Comparison of ENCODE assay signal across 8 mouse cellular contexts in the genomic region with DNA sequence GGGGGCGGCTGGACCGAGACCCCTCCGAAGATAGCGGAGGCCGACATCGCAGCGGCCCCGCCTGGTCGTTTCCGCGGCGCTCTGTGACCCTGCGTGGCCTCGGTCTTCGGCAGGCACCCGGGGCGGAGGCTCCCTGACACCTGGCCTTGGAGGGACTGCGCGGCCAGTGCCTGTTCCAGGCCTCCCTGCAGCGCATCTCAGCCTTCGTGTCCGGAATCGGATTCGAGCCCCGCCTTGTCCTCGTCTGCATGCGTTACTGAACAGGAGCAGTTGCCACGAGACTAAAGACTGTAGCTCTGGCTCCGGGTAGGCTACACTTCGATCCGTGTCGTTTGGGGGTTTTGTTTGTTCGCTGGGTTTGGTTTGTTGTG. TPM values are rescaled to one million over a fixed set of nuclear protein-coding genes. Genes with fewer than 3 reads are reported as not detected.
DNase-seq lines count a peak whose midpoint lies in the region; ATAC-seq lines count a peak whose summit lies in the region.

No protein-coding gene starts in this region.

- H3K36me3 ChIP-seq in lung, embryonic 15.5 days, result peaks cover 13% of the 10 kb centered on the region
- peaks cover 32% of the 10 kb centered on the region for H3K36me3 ChIP-seq in embryonic facial prominence, embryonic 14.5 days (ENCODE audit: control insufficient read depth, insufficient read depth, low read length)
- peaks cover 2% of the 10 kb centered on the region; the same call in 1 of the 2 replicates for H3K36me3 ChIP-seq in intestine, embryonic 16.5 days (ENCODE audit: control insufficient read depth, insufficient read depth, low read length)
- peaks cover 7% of the 10 kb centered on the region for H3K36me3 ChIP-seq in midbrain, embryonic 16.5 days (ENCODE audit: control insufficient read depth, insufficient read depth, low read length)

- peak overlapping the region; percentile 81 for H3K9ac ChIP-seq in lung, embryonic 15.5 days
- H3K9ac ChIP-seq in embryonic facial prominence, embryonic 14.5 days (ENCODE audit: low read depth, low read length), result peak overlapping the region; percentile 91
- peak overlapping the region; percentile 80 for H3K9ac ChIP-seq in intestine, embryonic 16.5 days (ENCODE audit: low read depth, low read length)
- peak overlapping the region; percentile 92 for H3K9ac ChIP-seq in midbrain, embryonic 16.5 days (ENCODE audit: low read depth, low read length)

- H3K27me3 ChIP-seq in lung, embryonic 15.5 days, result no peaks in the 10 kb centered on the region
- H3K27me3 ChIP-seq in embryonic facial prominence, embryonic 14.5 days (replicated peaks; ENCODE audit: control insufficient read depth, insufficient read depth, low read length), result no peaks in the 10 kb centered on the region
- H3K27me3 ChIP-seq in intestine, embryonic 16.5 days (replicated peaks; ENCODE audit: control insufficient read depth, insufficient read depth, low read length), result no peaks in the 10 kb centered on the region
- no peaks in the 10 kb centered on the region for H3K27me3 ChIP-seq in midbrain, embryonic 16.5 days (ENCODE audit: control insufficient read depth, insufficient read depth, low read depth, low read length)

- no peak overlapping the region for H3K27ac ChIP-seq in lung, embryonic 15.5 days
- peak overlapping the region; percentile 58; the same call in 1 of the 2 replicates for H3K27ac ChIP-seq in embryonic facial prominence, embryonic 14.5 days (replicated peaks; ENCODE audit: low read depth, low read length)
- no peak overlapping the region for H3K27ac ChIP-seq in intestine, embryonic 16.5 days (ENCODE audit: low read length)
- peak overlapping the region; percentile 79 for H3K27ac ChIP-seq in midbrain, embryonic 16.5 days (ENCODE audit: low read length)

- ATAC-seq in lung, embryonic 15.5 days (ENCODE audit: borderline replicate concordance, extremely low read depth, low FRiP score, low TSS enrichment), result no peak; the same call in 1 of the 2 replicates
- ATAC-seq in embryonic facial prominence, embryonic 14.5 days (ENCODE audit: low read depth), result peak; percentile 70; the same call in 1 of the 2 replicates
- ATAC-seq in intestine, embryonic 16.5 days, result peak; percentile 81
- ATAC-seq in midbrain, embryonic 16.5 days, result peak; percentile 69

- no peaks in the 10 kb centered on the region for H3K9me3 ChIP-seq in lung, embryonic 15.5 days
- no peaks in the 10 kb centered on the region for H3K9me3 ChIP-seq in embryonic facial prominence, embryonic 14.5 days (ENCODE audit: control insufficient read depth, low read length)
- no peaks in the 10 kb centered on the region for H3K9me3 ChIP-seq in intestine, embryonic 16.5 days (ENCODE audit: control insufficient read depth, low read length)
- H3K9me3 ChIP-seq in midbrain, embryonic 16.5 days (replicated peaks; ENCODE audit: control insufficient read depth, low read length, poor library complexity, severe bottlenecking), result no peaks in the 10 kb centered on the region

- peak overlapping the region; percentile 88 for H3K4me3 ChIP-seq in lung, embryonic 15.5 days
- H3K4me3 ChIP-seq in embryonic facial prominence, embryonic 14.5 days (ENCODE audit: low read depth, low read length), result peak overlapping the region; percentile 98
- H3K4me3 ChIP-seq in intestine, embryonic 16.5 days (ENCODE audit: low read length), result peak overlapping the region; percentile 91
- peak overlapping the region; percentile 98 for H3K4me3 ChIP-seq in midbrain, embryonic 16.5 days (ENCODE audit: low read depth, low read length)

- H3K4me2 ChIP-seq in lung, embryonic 15.5 days, result peak overlapping the region; percentile 72
- H3K4me2 ChIP-seq in embryonic facial prominence, embryonic 14.5 days (ENCODE audit: low read depth, low read length), result peak overlapping the region; percentile 90
- peak overlapping the region; percentile 74 for H3K4me2 ChIP-seq in intestine, embryonic 16.5 days (ENCODE audit: low read depth, low read length)
- peak overlapping the region; percentile 88 for H3K4me2 ChIP-seq in midbrain, embryonic 16.5 days (ENCODE audit: low read length)

- under 1% methylated on average over 33 of the region's 33 CpGs for WGBS in lung, embryonic 15.5 days
- WGBS in embryonic facial prominence, embryonic 14.5 days, result 2% methylated on average over 21 of the region's 33 CpGs
- WGBS in intestine, embryonic 16.5 days, result under 1% methylated on average over 30 of the region's 33 CpGs
- under 1% methylated on average over 18 of the region's 33 CpGs for WGBS in midbrain, embryonic 16.5 days

- DNase-seq in lung, adult 18-20 months, result no peak
- peak; percentile 26 for DNase-seq in embryonic facial prominence, embryonic 14.5 days (ENCODE audit: low spot score)
- no peak for DNase-seq in gastrocnemius, adult 8-10 months (ENCODE audit: low spot score in 2 of 2)
- no peak for DNase-seq in spleen, adult 12 weeks (ENCODE audit: low spot score)
- no peak for DNase-seq in layer of hippocampus, adult 9-10 months (ENCODE audit: low spot score)

- H3K4me1 ChIP-seq in lung, embryonic 15.5 days, result peaks cover 16% of the 10 kb centered on the region
- H3K4me1 ChIP-seq in embryonic facial prominence, embryonic 14.5 days (ENCODE audit: control insufficient read depth, insufficient read depth, low read length), result peaks cover 9% of the 10 kb centered on the region
- peaks cover 11% of the 10 kb centered on the region for H3K4me1 ChIP-seq in intestine, embryonic 16.5 days (ENCODE audit: control insufficient read depth, insufficient read depth, low read length)
- peaks cover 27% of the 10 kb centered on the region for H3K4me1 ChIP-seq in midbrain, embryonic 16.5 days (ENCODE audit: control insufficient read depth, insufficient read depth, low read length)

RNA-seq across cellular contexts. Expression of gene Cep104, which starts 0.3 kb away (rescaled TPM):
- polyA plus RNA-seq in lung, embryonic 15.5 days (2015; fragmentation: Nextera tagmentation; extraction: Ambion mirVana), result 16.8 and 18.0 TPM in 2 replicates
- 14.2 and 15.2 TPM in 2 replicates for polyA plus RNA-seq in embryonic facial prominence, embryonic 14.5 days (2014; fragmentation: Nextera tagmentation; extraction: Ambion mirVana)
- 9.3 and 10.6 TPM in 2 replicates for polyA plus RNA-seq in intestine, embryonic 16.5 days (2015; fragmentation: Nextera tagmentation; extraction: Ambion mirVana)
- 16.9 and 17.6 TPM in 2 replicates for polyA plus RNA-seq in midbrain, embryonic 16.5 days (2015; fragmentation: Nextera tagmentation; extraction: Ambion mirVana)
- total RNA-seq in gastrocnemius, adult 8-10 months (2022), result 10 to 100 TPM; 28.2 to 34.0 (median 28.5) TPM

RNA-seq across cellular contexts. Expression of gene Dffb, which starts 0.4 kb away (rescaled TPM):
- 12.2 and 12.4 TPM in 2 replicates for polyA plus RNA-seq in lung, embryonic 15.5 days (2015; fragmentation: Nextera tagmentation; extraction: Ambion mirVana)
- 7.3 and 10.1 TPM in 2 replicates for polyA plus RNA-seq in embryonic facial prominence, embryonic 14.5 days (2014; fragmentation: Nextera tagmentation; extraction: Ambion mirVana)
- 14.6 and 18.6 TPM in 2 replicates for polyA plus RNA-seq in intestine, embryonic 16.5 days (2015; fragmentation: Nextera tagmentation; extraction: Ambion mirVana)
- 10.3 and 11.5 TPM in 2 replicates for polyA plus RNA-seq in midbrain, embryonic 16.5 days (2015; fragmentation: Nextera tagmentation; extraction: Ambion mirVana)
- 1 to 10 TPM in 2 of 4 experiments, under 1 TPM in 2; 0.83 to 2.2 (median 1.1) TPM for total RNA-seq in gastrocnemius, adult 8-10 months (2022)

RNA-seq across cellular contexts. Expression of gene A430005L14Rik, which starts 18.2 kb away (rescaled TPM):
- polyA plus RNA-seq in lung, embryonic 15.5 days (2015; fragmentation: Nextera tagmentation; extraction: Ambion mirVana), result 84.1 and 90.0 TPM in 2 replicates
- polyA plus RNA-seq in embryonic facial prominence, embryonic 14.5 days (2014; fragmentation: Nextera tagmentation; extraction: Ambion mirVana), result 68.8 and 70.8 TPM in 2 replicates
- 61.8 and 67.4 TPM in 2 replicates for polyA plus RNA-seq in intestine, embryonic 16.5 days (2015; fragmentation: Nextera tagmentation; extraction: Ambion mirVana)
- polyA plus RNA-seq in midbrain, embryonic 16.5 days (2015; fragmentation: Nextera tagmentation; extraction: Ambion mirVana), result 55.5 and 56.8 TPM in 2 replicates
- 10 to 100 TPM; 17.1 to 20.3 (median 18.1) TPM for total RNA-seq in gastrocnemius, adult 8-10 months (2022)

RNA-seq across cellular contexts. Expression of gene Lrrc47, which starts 36.3 kb away (rescaled TPM):
- 18.0 and 19.5 TPM in 2 replicates for polyA plus RNA-seq in lung, embryonic 15.5 days (2015; fragmentation: Nextera tagmentation; extraction: Ambion mirVana)
- polyA plus RNA-seq in embryonic facial prominence, embryonic 14.5 days (2014; fragmentation: Nextera tagmentation; extraction: Ambion mirVana), result 11.6 and 11.9 TPM in 2 replicates
- polyA plus RNA-seq in intestine, embryonic 16.5 days (2015; fragmentation: Nextera tagmentation; extraction: Ambion mirVana), result 10.1 and 15.2 TPM in 2 replicates
- 12.9 and 17.3 TPM in 2 replicates for polyA plus RNA-seq in midbrain, embryonic 16.5 days (2015; fragmentation: Nextera tagmentation; extraction: Ambion mirVana)
- total RNA-seq in gastrocnemius, adult 8-10 months (2022), result 10 to 100 TPM; 19.4 to 29.8 (median 25.0) TPM

RNA-seq across cellular contexts. Expression of gene Smim1, which starts 50.8 kb away (rescaled TPM):
- polyA plus RNA-seq in lung, embryonic 15.5 days (2015; fragmentation: Nextera tagmentation; extraction: Ambion mirVana), result 28.9 and 39.3 TPM in 2 replicates
- polyA plus RNA-seq in embryonic facial prominence, embryonic 14.5 days (2014; fragmentation: Nextera tagmentation; extraction: Ambion mirVana), result 34.3 TPM in 2 replicates
- 183 and 196 TPM in 2 replicates for polyA plus RNA-seq in intestine, embryonic 16.5 days (2015; fragmentation: Nextera tagmentation; extraction: Ambion mirVana)
- polyA plus RNA-seq in midbrain, embryonic 16.5 days (2015; fragmentation: Nextera tagmentation; extraction: Ambion mirVana), result 7.1 and 9.7 TPM in 2 replicates
- total RNA-seq in gastrocnemius, adult 8-10 months (2022), result 1 to 10 TPM in 3 of 4 experiments, under 1 TPM in 1; 0.46 to 3.4 (median 1.4) TPM

Comparison
In these comparisons a context has a peak if more than half of its experiments do, and no peak if none do; other contexts are left out.
1. H3K27ac ChIP-seq: peak in embryonic facial prominence, embryonic 14.5 days (single experiment) and midbrain, embryonic 16.5 days (single experiment); none in lung, embryonic 15.5 days (single experiment) and intestine, embryonic 16.5 days (single experiment).
2. Peak in every context shown above with its lines, with median percentiles within 50 percentile points of each other: H3K4me2 ChIP-seq, H3K4me3 ChIP-seq and H3K9ac ChIP-seq.